7 mouse cellular contexts compared by ENCODE assay signal in genomic region chr1:36071611-36072010, GRCm38 (mm10). TPM values are rescaled to one million over a fixed set of nuclear protein-coding genes. Genes with fewer than 3 reads are reported as not detected.
DNase-seq lines count a peak whose midpoint lies in the region; ATAC-seq and TF ChIP-seq lines count a peak whose summit lies in the region.

No protein-coding gene starts in this region.

- no peak for DNase-seq in limb, embryonic 10.5 days (ENCODE audit: low spot score)
- DNase-seq in hindbrain, postnatal 0 days (ENCODE audit: low spot score): no peak
- no peak for DNase-seq in right cerebral cortex, postnatal 4 days
- no peak for DNase-seq in natural killer cell, adult 2 months (ENCODE audit: low spot score in 2 of 2)

- H3K9ac ChIP-seq in limb, embryonic 12.5 days (replicated peaks): no peak overlapping the region
- H3K9ac ChIP-seq in hindbrain, postnatal 0 days (replicated peaks; ENCODE audit: low read length): no peak overlapping the region
- H3K9ac ChIP-seq in neural tube, embryonic 12.5 days: no peak overlapping the region

- TF ChIP-seq POLR2A in embryonic fibroblast, embryonic 13.5 days (IDR thresholded peaks at IDR 0.05; ENCODE audit: low read depth, low read length): no peak

- H3K4me3 ChIP-seq in limb, embryonic 12.5 days (replicated peaks): no peak overlapping the region
- H3K4me3 ChIP-seq in limb, embryonic 10.5 days: no peak overlapping the region
- 0 out of 2 replicates have a peak overlapping the region, but pooled peaks have one; percentile 4 for H3K4me3 ChIP-seq in embryonic fibroblast, embryonic 13.5 days (ENCODE audit: insufficient read depth, low read length)
- peak overlapping the region; percentile 82 for H3K4me3 ChIP-seq in hindbrain, postnatal 0 days (ENCODE audit: low read length)
- 0 out of 2 replicates have a peak overlapping the region, but pooled peaks have one; percentile 83 for H3K4me3 ChIP-seq in neural tube, embryonic 12.5 days

- no peak for ATAC-seq in limb, embryonic 12.5 days (ENCODE audit: insufficient number of reproducible peaks, insufficient read depth, low FRiP score, low TSS enrichment, low read depth)
- no peak for ATAC-seq in hindbrain, postnatal 0 days
- ATAC-seq in neural tube, embryonic 12.5 days (ENCODE audit: low FRiP score, low read depth): no peak

- WGBS in limb, embryonic 12.5 days: 95% methylated on average over 3 of the region's 3 CpGs
- 94% methylated on average over 3 of the region's 3 CpGs for WGBS in limb, embryonic 10.5 days
- WGBS in hindbrain, postnatal 0 days: 92% methylated on average over 3 of the region's 3 CpGs
- 88% methylated on average over 3 of the region's 3 CpGs for WGBS in neural tube, embryonic 12.5 days

- peaks cover 52% of the 10 kb centered on the region for H3K4me1 ChIP-seq in limb, embryonic 12.5 days (replicated peaks)
- H3K4me1 ChIP-seq in limb, embryonic 10.5 days: peaks cover 55% of the 10 kb centered on the region
- no peaks in the 10 kb centered on the region; the same call in 1 of the 2 replicates for H3K4me1 ChIP-seq in embryonic fibroblast, embryonic 13.5 days (ENCODE audit: control insufficient read depth, insufficient read depth, low read length)
- H3K4me1 ChIP-seq in hindbrain, postnatal 0 days (ENCODE audit: insufficient read depth, low read length): peaks cover 46% of the 10 kb centered on the region
- H3K4me1 ChIP-seq in neural tube, embryonic 12.5 days: peaks cover 66% of the 10 kb centered on the region

- no peak overlapping the region for H3K27ac ChIP-seq in limb, embryonic 12.5 days
- H3K27ac ChIP-seq in limb, embryonic 10.5 days: no peak overlapping the region
- H3K27ac ChIP-seq in embryonic fibroblast, embryonic 13.5 days (ENCODE audit: insufficient read depth, low read length): no peak overlapping the region
- H3K27ac ChIP-seq in hindbrain, postnatal 0 days: no peak overlapping the region
- no peak overlapping the region for H3K27ac ChIP-seq in neural tube, embryonic 12.5 days

- TF ChIP-seq CTCF in embryonic fibroblast, embryonic 13.5 days (IDR thresholded peaks at IDR 0.05; ENCODE audit: borderline replicate concordance, insufficient read depth, low read length): no peak
- no peak for TF ChIP-seq CTCF in hindbrain, postnatal 0 days (IDR thresholded peaks at IDR 0.05; ENCODE audit: low read depth)

- peaks cover 27% of the 10 kb centered on the region for H3K36me3 ChIP-seq in limb, embryonic 12.5 days
- H3K36me3 ChIP-seq in limb, embryonic 10.5 days: peaks cover 11% of the 10 kb centered on the region; the same call in 1 of the 2 replicates
- H3K36me3 ChIP-seq in hindbrain, postnatal 0 days (ENCODE audit: insufficient read depth, low read length): no peaks in the 10 kb centered on the region
- H3K36me3 ChIP-seq in neural tube, embryonic 12.5 days: peaks cover 11% of the 10 kb centered on the region; the same call in 1 of the 2 replicates

- no peaks in the 10 kb centered on the region for H3K9me3 ChIP-seq in limb, embryonic 12.5 days
- H3K9me3 ChIP-seq in limb, embryonic 10.5 days (replicated peaks): no peaks in the 10 kb centered on the region
- no peaks in the 10 kb centered on the region for H3K9me3 ChIP-seq in hindbrain, postnatal 0 days (ENCODE audit: low read length)
- H3K9me3 ChIP-seq in neural tube, embryonic 12.5 days: no peaks in the 10 kb centered on the region

- peaks cover 17% of the 10 kb centered on the region for H3K27me3 ChIP-seq in limb, embryonic 12.5 days
- peaks cover 22% of the 10 kb centered on the region for H3K27me3 ChIP-seq in limb, embryonic 10.5 days (ENCODE audit: low read depth, poor library complexity, severe bottlenecking)
- H3K27me3 ChIP-seq in hindbrain, postnatal 0 days (ENCODE audit: insufficient read depth, low read length): no peaks in the 10 kb centered on the region
- no peaks in the 10 kb centered on the region for H3K27me3 ChIP-seq in neural tube, embryonic 12.5 days (replicated peaks)

- H3K4me2 ChIP-seq in limb, embryonic 12.5 days: peak overlapping the region; percentile 97
- H3K4me2 ChIP-seq in hindbrain, postnatal 0 days (ENCODE audit: low read depth, low read length): peak overlapping the region; percentile 73
- H3K4me2 ChIP-seq in neural tube, embryonic 12.5 days (replicated peaks): peak overlapping the region; percentile 95

RNA-seq across cellular contexts. Expression of gene Hs6st1, which starts 3.4 kb away (rescaled TPM):
- 4.9 and 12.0 TPM in 2 replicates for polyA plus RNA-seq in limb, embryonic 12.5 days (2016; fragmentation: Nextera tagmentation; extraction: Ambion mirVana)
- polyA plus RNA-seq in limb, embryonic 10.5 days (2016; fragmentation: Nextera tagmentation; extraction: Ambion mirVana): 3.0 and 3.6 TPM in 2 replicates
- polyA plus RNA-seq in embryonic fibroblast, embryonic 13.5 days (2011; ENCODE audit: insufficient read length, low read depth, missing spikeins): 64.9 and 96.5 TPM in 2 replicates
- 107 and 112 TPM in 2 replicates for total RNA-seq in hindbrain, postnatal 0 days (2014; rRNA removed)
- 16.9 and 19.0 TPM in 2 replicates for polyA plus RNA-seq in hindbrain, postnatal 0 days (2015; fragmentation: Nextera tagmentation; extraction: Ambion mirVana)
- 28.1 and 34.4 TPM in 2 replicates for polyA plus RNA-seq in neural tube, embryonic 12.5 days (2016; fragmentation: Nextera tagmentation; extraction: Ambion mirVana)

Comparison
In these comparisons a context has a peak if more than half of its experiments do, and no peak if none do; other contexts are left out.
1. H3K4me3 ChIP-seq: peak in embryonic fibroblast, embryonic 13.5 days (single experiment), hindbrain, postnatal 0 days (single experiment) and neural tube, embryonic 12.5 days (single experiment); none in limb, embryonic 12.5 days (single experiment) and limb, embryonic 10.5 days (single experiment).
2. Peak in every context shown above with its lines, with median percentiles within 50 percentile points of each other: H3K4me2 ChIP-seq.